In genomic region chr2:14146913-14147312, GRCm38 (mm10) we compare ENCODE assay signal across 13 mouse cellular contexts. TPM values are rescaled to one million over a fixed set of nuclear protein-coding genes. Genes with fewer than 3 reads are reported as not detected.
DNase-seq lines count a peak whose midpoint lies in the region; ATAC-seq and TF ChIP-seq lines count a peak whose summit lies in the region.
"Had no signal": no experiment of that assay in that cellular context is flagged by ENCODE, and none has a peak within 500 bp of the region (broad histone marks: within the 10 kb centered on the region; RNA-seq: fewer than 3 reads in every experiment).

No protein-coding gene starts in this region.

- peak; percentile 40; the same call in 1 of the 2 replicates for ATAC-seq in forebrain, embryonic 14.5 days
- ATAC-seq in forebrain, embryonic 15.5 days (replicated peaks) = no peak
- ATAC-seq in erythroid progenitor cell, adult 5-6 weeks (replicated peaks; ENCODE audit: low FRiP score, poor library complexity, severe bottlenecking) = no peak
- ATAC-seq: activated CD4-positive, CD25-positive, alpha-beta regulatory T cell, adult 4 months; hindbrain, embryonic 16.5 days had no signal

- no peak overlapping the region for H3K4me2 ChIP-seq in forebrain, embryonic 14.5 days (ENCODE audit: low read length)
- H3K4me2 ChIP-seq in forebrain, embryonic 15.5 days (replicated peaks) = no peak overlapping the region
- H3K4me2 ChIP-seq: embryonic facial prominence, embryonic 12.5 days; stomach, embryonic 15.5 days had no signal

- 82% methylated on average over 2 of the region's 2 CpGs for WGBS in forebrain, embryonic 14.5 days
- 84% methylated on average over 2 of the region's 2 CpGs for WGBS in forebrain, embryonic 15.5 days

- no peaks in the 10 kb centered on the region for H3K27me3 ChIP-seq in forebrain, embryonic 14.5 days (replicated peaks; ENCODE audit: control insufficient read depth, insufficient read depth, low read length)
- H3K27me3 ChIP-seq in forebrain, embryonic 15.5 days = no peaks in the 10 kb centered on the region
- H3K27me3 ChIP-seq: embryonic facial prominence, embryonic 12.5 days; stomach, embryonic 15.5 days had no signal

- DNase-seq in forebrain, embryonic 14.5 days (ENCODE audit: low spot score) = peak; percentile 42
- no peak for DNase-seq in layer of hippocampus, adult 2 months (ENCODE audit: low spot score in 2 of 2)
- DNase-seq in layer of hippocampus, postnatal 25 days (ENCODE audit: extremely low spot score in 1 of 2, low spot score in 1 of 2) = no peak
- DNase-seq in 3T3-L1 (ENCODE audit: low read depth, low spot score) = peak; percentile 53
- peak; percentile 42 for DNase-seq in adipocyte (ENCODE audit: low spot score)
- DNase-seq in right cerebral cortex, adult 2 months (ENCODE audit: low spot score in 2 of 2) = no peak
- DNase-seq: layer of hippocampus, adult 9-11 months had no signal

- peak; percentile 85 for TF ChIP-seq CTCF in layer of hippocampus, adult 2 months (conservative IDR thresholded peaks at IDR 0.05)

- no peak overlapping the region for H3K4me3 ChIP-seq in forebrain, embryonic 14.5 days (ENCODE audit: low read depth, low read length)
- H3K4me3 ChIP-seq in forebrain, embryonic 15.5 days = no peak overlapping the region
- H3K4me3 ChIP-seq in layer of hippocampus, adult 2 months = no peak overlapping the region
- H3K4me3 ChIP-seq: embryonic facial prominence, embryonic 12.5 days; stomach, embryonic 15.5 days had no signal

- H3K9me3 ChIP-seq in forebrain, embryonic 14.5 days (replicated peaks; ENCODE audit: control insufficient read depth, low read length) = no peaks in the 10 kb centered on the region
- no peaks in the 10 kb centered on the region for H3K9me3 ChIP-seq in forebrain, embryonic 15.5 days
- H3K9me3 ChIP-seq: embryonic facial prominence, embryonic 12.5 days; stomach, embryonic 15.5 days had no signal

- H3K27ac ChIP-seq in forebrain, embryonic 14.5 days (ENCODE audit: low read depth, low read length) = no peak overlapping the region
- no peak overlapping the region for H3K27ac ChIP-seq in forebrain, embryonic 15.5 days (replicated peaks)
- H3K27ac ChIP-seq in layer of hippocampus, adult 2 months = no peak overlapping the region
- H3K27ac ChIP-seq: embryonic facial prominence, embryonic 12.5 days; stomach, embryonic 15.5 days had no signal

- no peak overlapping the region for H3K9ac ChIP-seq in forebrain, embryonic 14.5 days (ENCODE audit: low read length)
- H3K9ac ChIP-seq in forebrain, embryonic 15.5 days (replicated peaks) = no peak overlapping the region
- H3K9ac ChIP-seq: embryonic facial prominence, embryonic 12.5 days; stomach, embryonic 15.5 days had no signal

- H3K36me3 ChIP-seq in forebrain, embryonic 14.5 days (ENCODE audit: control insufficient read depth, insufficient read depth, low read length) = peaks cover 37% of the 10 kb centered on the region
- peaks cover 24% of the 10 kb centered on the region for H3K36me3 ChIP-seq in forebrain, embryonic 15.5 days

- no peaks in the 10 kb centered on the region for H3K4me1 ChIP-seq in forebrain, embryonic 14.5 days (ENCODE audit: control insufficient read depth, insufficient read depth, low read length)
- H3K4me1 ChIP-seq in forebrain, embryonic 15.5 days = no peaks in the 10 kb centered on the region
- H3K4me1 ChIP-seq: embryonic facial prominence, embryonic 12.5 days; stomach, embryonic 15.5 days had no signal

RNA-seq across cellular contexts. Expression of gene Tmem236, which starts 27.4 kb away (rescaled TPM):
- not detected in 2 replicates for polyA plus RNA-seq in forebrain, embryonic 14.5 days (2014; fragmentation: Nextera tagmentation; extraction: Ambion mirVana)
- 0.11 TPM in 2 replicates for polyA plus RNA-seq in forebrain, embryonic 15.5 days (2015; fragmentation: Nextera tagmentation; extraction: Ambion mirVana)
- total RNA-seq in layer of hippocampus, adult 2 months (2021) = under 1 TPM; 0.10 to 0.18 TPM
- under 1 TPM; 0.15 to 0.19 TPM for total RNA-seq in layer of hippocampus, postnatal 25 days (2021)
- 0.72 TPM in 1 of 2 replicates, not detected in the other for total RNA-seq in erythroid progenitor cell, adult 5-6 weeks (2015; ENCODE audit: low replicate concordance)
- 0.90 TPM in 1 of 2 replicates, not detected in the other for total RNA-seq in erythroid progenitor cell, adult 5-6 weeks (2017; ENCODE audit: low replicate concordance)
- polyA plus RNA-seq: activated CD4-positive, CD25-positive, alpha-beta regulatory T cell, adult 4 months had no signal

Comparison
In these comparisons a context has a peak if more than half of its experiments do, and no peak if none do; other contexts are left out.
1. DNase-seq: peak in forebrain, embryonic 14.5 days (single experiment), 3T3-L1 (single experiment) and adipocyte (single experiment); none in layer of hippocampus, adult 2 months (0 of 2), layer of hippocampus, postnatal 25 days (0 of 2) and right cerebral cortex, adult 2 months (0 of 2).